Mouse (Mus musculus): ENCODE results near the gene Slc5a10. TPM values are rescaled to one million over a fixed set of nuclear protein-coding genes. Genes with fewer than 3 reads are reported as not detected.

The Slc5a10 gene
- polyA plus RNA-seq, 1 experiment = not detected

GRCm38 (mm10) chr11:61676216-61676854, 44.3 kb downstream of the Slc5a10 start:
- Histone ChIP-seq H3K27ac (ENCODE audit: insufficient read depth, low read depth, low read length) (no peak overlapping the region), H3K4me1 (ENCODE audit: control insufficient read depth, insufficient read depth, insufficient read length, low read length) (peaks cover 22% of the 10 kb centered on the region), H3K4me3 (ENCODE audit: low read depth, low read length) (no peak overlapping the region), H3K27me3 (ENCODE audit: control insufficient read depth, insufficient read depth, low read length) (no peaks in the 10 kb centered on the region), H3K36me3 (ENCODE audit: control insufficient read depth, insufficient read depth, low read length) (no peaks in the 10 kb centered on the region)
- 90% methylated on average over 7 of the region's 7 CpGs for WGBS
- TF ChIP-seq CTCF (IDR thresholded peaks at IDR 0.05; ENCODE audit: extremely low read depth, insufficient read length, insufficient replicate concordance, low read depth, low read length) (no peak), POLR2A (IDR thresholded peaks at IDR 0.05; ENCODE audit: low read depth, low read length) (no peak)

GRCm38 (mm10) chr11:61675332-61675731, 45.3 kb downstream of the Slc5a10 start:
- H3K27me3 ChIP-seq (ENCODE audit: control insufficient read depth, insufficient read depth, low read length) = no peaks in the 10 kb centered on the region
- H3K36me3 ChIP-seq (ENCODE audit: control insufficient read depth, insufficient read depth, low read length) = no peaks in the 10 kb centered on the region
- H3K27ac ChIP-seq (ENCODE audit: insufficient read depth, low read depth, low read length) = no peak overlapping the region
- H3K4me1 ChIP-seq (ENCODE audit: control insufficient read depth, insufficient read depth, insufficient read length, low read length) = peaks cover 22% of the 10 kb centered on the region
- 24% methylated on average over 2 of the region's 2 CpGs for WGBS
- TF ChIP-seq POLR2A (IDR thresholded peaks at IDR 0.05; ENCODE audit: low read depth, low read length) = no peak
- no peak for TF ChIP-seq CTCF (IDR thresholded peaks at IDR 0.05; ENCODE audit: extremely low read depth, insufficient read length, insufficient replicate concordance, low read depth, low read length)
- H3K4me3 ChIP-seq (ENCODE audit: low read depth, low read length) = no peak overlapping the region

GRCm38 (mm10) chr11:61674839-61675159, 45.8 kb downstream of the Slc5a10 start:
- H3K27ac ChIP-seq (ENCODE audit: insufficient read depth, low read depth, low read length) = no peak overlapping the region

GRCm38 (mm10) chr11:61674151-61674838, 46.3 kb downstream of the Slc5a10 start:
- TF ChIP-seq CTCF (IDR thresholded peaks at IDR 0.05; ENCODE audit: extremely low read depth, insufficient read length, insufficient replicate concordance, low read depth, low read length) (no peak), POLR2A (IDR thresholded peaks at IDR 0.05; ENCODE audit: low read depth, low read length) (no peak; the same call in 1 of the 2 replicates)
- H3K27ac ChIP-seq (ENCODE audit: insufficient read depth, low read depth, low read length) = no peak overlapping the region
- H3K4me3 ChIP-seq (ENCODE audit: low read depth, low read length) = no peak overlapping the region
- WGBS = 27% methylated on average over 19 of the region's 19 CpGs
- H3K27me3 ChIP-seq (ENCODE audit: control insufficient read depth, insufficient read depth, low read length) = no peaks in the 10 kb centered on the region
- peaks cover 29% of the 10 kb centered on the region for H3K4me1 ChIP-seq (ENCODE audit: control insufficient read depth, insufficient read depth, insufficient read length, low read length)
- H3K36me3 ChIP-seq (ENCODE audit: control insufficient read depth, insufficient read depth, low read length) = no peaks in the 10 kb centered on the region

More at GRCm38 (mm10) chr11:61674839-61675159, 45.8 kb downstream of the Slc5a10 start:
- Histone ChIP-seq H3K4me1 (ENCODE audit: control insufficient read depth, insufficient read depth, insufficient read length, low read length) (peaks cover 24% of the 10 kb centered on the region), H3K36me3 (ENCODE audit: control insufficient read depth, insufficient read depth, low read length) (no peaks in the 10 kb centered on the region), H3K27me3 (ENCODE audit: control insufficient read depth, insufficient read depth, low read length) (no peaks in the 10 kb centered on the region), H3K4me3 (ENCODE audit: low read depth, low read length) (no peak overlapping the region)
- TF ChIP-seq CTCF (IDR thresholded peaks at IDR 0.05; ENCODE audit: extremely low read depth, insufficient read length, insufficient replicate concordance, low read depth, low read length) (peak; percentile 52; the same call in 1 of the 2 replicates), POLR2A (IDR thresholded peaks at IDR 0.05; ENCODE audit: low read depth, low read length) (no peak)
- 13% methylated on average over 8 of the region's 8 CpGs for WGBS

GRCm38 (mm10) chr11:61673686-61674085, 46.9 kb downstream of the Slc5a10 start:
- WGBS = 54% methylated on average over 8 of the region's 8 CpGs
- peaks cover 32% of the 10 kb centered on the region for H3K4me1 ChIP-seq (ENCODE audit: control insufficient read depth, insufficient read depth, insufficient read length, low read length)
- TF ChIP-seq CTCF (IDR thresholded peaks at IDR 0.05; ENCODE audit: extremely low read depth, insufficient read length, insufficient replicate concordance, low read depth, low read length) (peak; percentile 52; the same call in 1 of the 2 replicates), POLR2A (IDR thresholded peaks at IDR 0.05; ENCODE audit: low read depth, low read length) (no peak)
- H3K27ac ChIP-seq (ENCODE audit: insufficient read depth, low read depth, low read length) = no peak overlapping the region
- no peak overlapping the region for H3K4me3 ChIP-seq (ENCODE audit: low read depth, low read length)
- no peaks in the 10 kb centered on the region for H3K36me3 ChIP-seq (ENCODE audit: control insufficient read depth, insufficient read depth, low read length)
- H3K27me3 ChIP-seq (ENCODE audit: control insufficient read depth, insufficient read depth, low read length) = no peaks in the 10 kb centered on the region

GRCm38 (mm10) chr11:61671781-61672383, 48.7 kb downstream of the Slc5a10 start:
- peaks cover 39% of the 10 kb centered on the region for H3K4me1 ChIP-seq (ENCODE audit: control insufficient read depth, insufficient read depth, insufficient read length, low read length)
- H3K27me3 ChIP-seq (ENCODE audit: control insufficient read depth, insufficient read depth, low read length) = no peaks in the 10 kb centered on the region
- H3K4me3 ChIP-seq (ENCODE audit: low read depth, low read length) = no peak overlapping the region
- WGBS = 71% methylated on average over 19 of the region's 19 CpGs
- no peak for TF ChIP-seq CTCF (IDR thresholded peaks at IDR 0.05; ENCODE audit: extremely low read depth, insufficient read length, insufficient replicate concordance, low read depth, low read length)
- no peak for TF ChIP-seq POLR2A (IDR thresholded peaks at IDR 0.05; ENCODE audit: low read depth, low read length)
- no peaks in the 10 kb centered on the region for H3K36me3 ChIP-seq (ENCODE audit: control insufficient read depth, insufficient read depth, low read length)
- no peak overlapping the region for H3K27ac ChIP-seq (ENCODE audit: insufficient read depth, low read depth, low read length)

Data from small intestine, adult 2 months (tissue).